Mouse (Mus musculus): ENCODE results near the gene Gipc1.

GRCm38 (mm10) chr8:83616625-83617024, 35.9 kb upstream of the Gipc1 start:
- no peak for TF ChIP-seq POLR2A (IDR thresholded peaks at IDR 0.05; ENCODE audit: insufficient read depth, low read depth, low read length)
- TF ChIP-seq CTCF (IDR thresholded peaks at IDR 0.05; ENCODE audit: insufficient read depth, low read depth, low read length) = no peak

All from olfactory bulb, adult 2 months (tissue).